Mouse (Mus musculus): ENCODE data around the gene Lrfn2. TPM values are rescaled to one million over a fixed set of nuclear protein-coding genes. Genes with fewer than 3 reads are reported as not detected.

The Lrfn2 gene
- polyA plus RNA-seq, 1 experiment from 2014 or later = 0.04 TPM

- WGBS = 55% methylated on average over 9 of the region's 9 CpGs
- Histone ChIP-seq H3K9ac (replicated peaks; ENCODE audit: low read depth) (no peak overlapping the region), H3K4me3 (ENCODE audit: low read depth, low read length) (no peak overlapping the region), H3K27ac (ENCODE audit: low read length) (no peak overlapping the region), H3K27me3 (replicated peaks; ENCODE audit: insufficient read depth, low read length) (no peaks in the 10 kb centered on the region), H3K36me3 (ENCODE audit: insufficient read depth, low read length) (no peaks in the 10 kb centered on the region), H3K4me1 (ENCODE audit: insufficient read depth, low read depth, low read length) (no peaks in the 10 kb centered on the region), H3K4me2 (replicated peaks; ENCODE audit: low read depth, low read length) (no peak overlapping the region), H3K9me3 (ENCODE audit: low read length) (no peaks in the 10 kb centered on the region)
- ATAC-seq (no peak), DNase-seq (ENCODE audit: low spot score) (no peak)
- no peak for TF ChIP-seq CTCF (IDR thresholded peaks at IDR 0.05)
- TF ChIP-seq EP300 (IDR thresholded peaks at IDR 0.05) = no peak
Measured at GRCm38 (mm10) chr17:49083594-49084380, 151.6 kb downstream of the Lrfn2 start.

DNA sequence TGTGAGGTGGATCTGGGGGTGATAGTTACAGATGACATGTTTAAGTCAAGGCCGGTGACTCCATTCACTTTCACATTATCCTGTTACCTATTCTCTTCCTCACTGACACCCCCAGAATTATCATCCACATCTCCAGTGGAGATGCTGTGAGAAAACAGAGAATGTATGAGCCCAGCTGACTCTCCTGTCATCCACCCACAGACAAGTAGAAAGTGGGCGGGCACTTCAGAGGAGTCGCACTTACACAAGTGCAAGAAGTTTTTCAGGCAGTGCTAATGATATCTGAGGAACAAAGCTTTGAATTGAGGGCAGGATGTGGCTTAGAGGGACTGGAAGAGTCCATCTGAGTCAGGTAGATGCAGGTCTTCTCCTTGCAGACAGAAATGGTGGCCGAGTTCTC lies 152.9 kb downstream of the Lrfn2 start:
- WGBS = 89% methylated on average over 4 of the region's 4 CpGs
- no peak for DNase-seq (ENCODE audit: low spot score)
- Histone ChIP-seq H3K4me1 (ENCODE audit: insufficient read depth, low read depth, low read length) (no peaks in the 10 kb centered on the region), H3K9ac (replicated peaks; ENCODE audit: low read depth) (no peak overlapping the region), H3K9me3 (ENCODE audit: low read length) (no peaks in the 10 kb centered on the region), H3K27me3 (replicated peaks; ENCODE audit: insufficient read depth, low read length) (no peaks in the 10 kb centered on the region), H3K4me2 (replicated peaks; ENCODE audit: low read depth, low read length) (no peak overlapping the region), H3K36me3 (ENCODE audit: insufficient read depth, low read length) (no peaks in the 10 kb centered on the region), H3K4me3 (ENCODE audit: low read depth, low read length) (no peak overlapping the region), H3K27ac (ENCODE audit: low read length) (no peak overlapping the region)
- TF ChIP-seq CTCF (IDR thresholded peaks at IDR 0.05) (no peak), EP300 (IDR thresholded peaks at IDR 0.05) (no peak)
- no peak for ATAC-seq

GRCm38 (mm10) chr17:49096781-49097544 lies 164.8 kb downstream of the Lrfn2 start:
- Histone ChIP-seq H3K27ac (ENCODE audit: low read length) (no peak overlapping the region), H3K4me1 (ENCODE audit: insufficient read depth, low read depth, low read length) (no peaks in the 10 kb centered on the region), H3K9me3 (ENCODE audit: low read length) (no peaks in the 10 kb centered on the region), H3K27me3 (replicated peaks; ENCODE audit: insufficient read depth, low read length) (no peaks in the 10 kb centered on the region), H3K9ac (replicated peaks; ENCODE audit: low read depth) (no peak overlapping the region), H3K4me3 (ENCODE audit: low read depth, low read length) (no peak overlapping the region), H3K36me3 (ENCODE audit: insufficient read depth, low read length) (no peaks in the 10 kb centered on the region), H3K4me2 (replicated peaks; ENCODE audit: low read depth, low read length) (no peak overlapping the region)
- 54% methylated on average over 16 of the region's 16 CpGs for WGBS
- DNase-seq (ENCODE audit: low spot score) (peak; percentile 16), ATAC-seq (no peak; the same call in 1 of the 2 replicates)
- no peak for TF ChIP-seq EP300 (IDR thresholded peaks at IDR 0.05)
- no peak for TF ChIP-seq CTCF (IDR thresholded peaks at IDR 0.05)

- WGBS = 86% methylated on average over 3 of the region's 3 CpGs
- no peaks in the 10 kb centered on the region for H3K4me1 ChIP-seq (ENCODE audit: insufficient read depth, low read depth, low read length)
- TF ChIP-seq CTCF (IDR thresholded peaks at IDR 0.05) (no peak), EP300 (IDR thresholded peaks at IDR 0.05) (no peak)
- DNase-seq (ENCODE audit: low spot score) = no peak
- no peak overlapping the region for H3K9ac ChIP-seq (replicated peaks; ENCODE audit: low read depth)
- no peaks in the 10 kb centered on the region for H3K36me3 ChIP-seq (ENCODE audit: insufficient read depth, low read length)
- H3K4me2 ChIP-seq (replicated peaks; ENCODE audit: low read depth, low read length) = no peak overlapping the region
- ATAC-seq = no peak
- no peaks in the 10 kb centered on the region for H3K27me3 ChIP-seq (replicated peaks; ENCODE audit: insufficient read depth, low read length)
- H3K4me3 ChIP-seq (ENCODE audit: low read depth, low read length) = no peak overlapping the region
- H3K9me3 ChIP-seq (ENCODE audit: low read length) = no peaks in the 10 kb centered on the region
- no peak overlapping the region for H3K27ac ChIP-seq (ENCODE audit: low read length)
Measured at GRCm38 (mm10) chr17:49111399-49111798, 179.2 kb downstream of the Lrfn2 start.

DNA sequence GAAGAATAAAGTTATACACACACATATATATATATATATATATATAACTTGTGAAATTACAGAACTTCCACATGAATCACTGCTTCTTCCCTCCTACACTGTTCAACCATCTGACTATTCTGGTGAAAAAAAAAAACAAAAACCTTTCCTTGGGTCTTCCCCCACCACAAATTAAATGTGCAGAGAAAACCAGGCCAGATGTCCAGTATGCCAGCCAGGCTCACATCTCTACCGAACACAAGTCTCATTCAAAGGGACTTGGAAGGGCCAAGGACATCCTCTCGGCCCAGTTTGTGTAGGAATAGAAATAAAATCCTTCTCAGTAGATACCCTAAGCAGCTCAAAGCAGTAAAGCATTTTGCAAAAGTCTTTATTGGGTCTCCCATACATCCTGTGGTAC lies 179.7 kb downstream of the Lrfn2 start:
- no peak for DNase-seq (ENCODE audit: low spot score)
- WGBS = 73% methylated on average over 2 of the region's 2 CpGs
- no peak overlapping the region for H3K9ac ChIP-seq (replicated peaks; ENCODE audit: low read depth)

GRCm38 (mm10) chr17:49113336-49113735 lies 181.2 kb downstream of the Lrfn2 start:
- H3K4me1 ChIP-seq (ENCODE audit: insufficient read depth, low read depth, low read length) = no peaks in the 10 kb centered on the region
- H3K27ac ChIP-seq (ENCODE audit: low read length) = no peak overlapping the region
- H3K4me3 ChIP-seq (ENCODE audit: low read depth, low read length) = no peak overlapping the region
- no peaks in the 10 kb centered on the region for H3K9me3 ChIP-seq (ENCODE audit: low read length)
- ATAC-seq = no peak
- no peak for DNase-seq (ENCODE audit: low spot score)
- H3K9ac ChIP-seq (replicated peaks; ENCODE audit: low read depth) = no peak overlapping the region
- no peak for TF ChIP-seq EP300 (IDR thresholded peaks at IDR 0.05)
- no peak for TF ChIP-seq CTCF (IDR thresholded peaks at IDR 0.05)
- H3K4me2 ChIP-seq (replicated peaks; ENCODE audit: low read depth, low read length) = no peak overlapping the region
- 37% methylated on average over 3 of the region's 3 CpGs for WGBS
- H3K27me3 ChIP-seq (replicated peaks; ENCODE audit: insufficient read depth, low read length) = no peaks in the 10 kb centered on the region
- H3K36me3 ChIP-seq (ENCODE audit: insufficient read depth, low read length) = no peaks in the 10 kb centered on the region

More for the DNA sequence above, 179.7 kb downstream of the Lrfn2 start:
- no peaks in the 10 kb centered on the region for H3K27me3 ChIP-seq (replicated peaks; ENCODE audit: insufficient read depth, low read length)
- ATAC-seq = no peak
- TF ChIP-seq CTCF (IDR thresholded peaks at IDR 0.05) = no peak
- TF ChIP-seq EP300 (IDR thresholded peaks at IDR 0.05) = no peak
- no peaks in the 10 kb centered on the region for H3K36me3 ChIP-seq (ENCODE audit: insufficient read depth, low read length)
- H3K9me3 ChIP-seq (ENCODE audit: low read length) = no peaks in the 10 kb centered on the region
- H3K4me1 ChIP-seq (ENCODE audit: insufficient read depth, low read depth, low read length) = no peaks in the 10 kb centered on the region
- no peak overlapping the region for H3K27ac ChIP-seq (ENCODE audit: low read length)
- no peak overlapping the region for H3K4me3 ChIP-seq (ENCODE audit: low read depth, low read length)
- no peak overlapping the region for H3K4me2 ChIP-seq (replicated peaks; ENCODE audit: low read depth, low read length)
